Mouse (Mus musculus) liver, embryonic 11.5 days (tissue): ENCODE data around the gene S100b. TPM values are rescaled to one million over a fixed set of nuclear protein-coding genes. Genes with fewer than 3 reads are reported as not detected.

Source experiments
- ATAC-seq: fragments of 200-750 bp; cut with Nextera tagmentation; replicated peaks from 2 replicates; pipeline ENCODE4 v1.8.0; 2017; ENCODE audit warnings: moderate number of reproducible peaks, mild to moderate bottlenecking, moderate TSS enrichment, moderate library complexity; ENCODE audit not compliant: low FRiP score
- DNase-seq: peaks from one replicate; pipeline ENCODE4 v3.0.0-alpha.2; 2017; ENCODE audit warnings: low spot score
- H3K27ac ChIP-seq: fragments of 300-500 bp; sonication (generic); 2 replicates; pipeline ENCODE4 v1.5.1; 2014; ENCODE audit warnings: mild to moderate bottlenecking, low read depth, low read length, control low read depth
- H3K27me3 ChIP-seq: fragments of 300-500 bp; sonication (generic); replicated peaks from 2 replicates; pipeline ENCODE4 v1.6.1; 2014; ENCODE audit warnings: low read length, mixed read lengths; ENCODE audit not compliant: control insufficient read depth, insufficient read depth
- H3K36me3 ChIP-seq: fragments of 300-500 bp; sonication (generic); 2 replicates; pipeline ENCODE4 v1.6.1; 2014; ENCODE audit warnings: mild to moderate bottlenecking, low read length, moderate library complexity, mixed read lengths; ENCODE audit not compliant: control insufficient read depth, insufficient read depth
- H3K4me1 ChIP-seq: fragments of 300-500 bp; sonication (generic); replicated peaks from 2 replicates; pipeline ENCODE4 v1.6.1; 2014; ENCODE audit warnings: low read length, mixed read lengths; ENCODE audit not compliant: control insufficient read depth, insufficient read depth
- H3K4me2 ChIP-seq: fragments of 300-500 bp; sonication (generic); 2 replicates; pipeline ENCODE4 v1.6.1; 2014; ENCODE audit warnings: mild to moderate bottlenecking, control low read depth, moderate library complexity
- H3K4me3 ChIP-seq: fragments of 300-500 bp; sonication (generic); 2 replicates; pipeline ENCODE4 v1.5.1; 2014; ENCODE audit warnings: low read depth, low read length, control low read depth
- H3K9ac ChIP-seq: fragments of 300-500 bp; sonication (generic); 2 replicates; pipeline ENCODE4 v1.6.1; 2014; ENCODE audit warnings: low read depth, low read length, control low read depth
- H3K9me3 ChIP-seq: fragments of 300-500 bp; sonication (generic); 2 replicates; pipeline ENCODE4 v1.6.1; 2016; ENCODE audit warnings: low read length, inconsistent platforms, mixed read lengths; ENCODE audit not compliant: control insufficient read depth
- WGBS: fragments of 180-500 bp; shearing (Covaris S2); extraction: QIAGEN DNeasy Blood & Tissue Kit; methylation state at CpG from one replicate; pipeline ENCODE4 v1.1.7; 2014; 5-methylcytosine and 5-hydroxymethylcytosine counted together
- polyA plus RNA-seq: library from polyadenylated mRNA; unstranded; fragments of >200 nt; fragmentation: Nextera tagmentation; extraction: Ambion mirVana; gene quantifications from 2 replicates; pipeline ENCODE4 v1.2.1, GENCODE M21; 2014

Gene S100b
- polyA plus RNA-seq, 1 experiment from 2014 or later, result not detected

- ATAC-seq, result no peak
- no peaks in the 10 kb centered on the region for H3K27me3 ChIP-seq
- H3K9ac ChIP-seq, result no peak overlapping the region
- H3K4me3 ChIP-seq, result no peak overlapping the region
- no peaks in the 10 kb centered on the region; the same call in 1 of the 2 replicates for H3K36me3 ChIP-seq
- no peak for DNase-seq
- WGBS, result 41% methylated on average over 8 of the region's 8 CpGs
- no peak overlapping the region for H3K4me2 ChIP-seq
- no peak overlapping the region for H3K27ac ChIP-seq
- H3K4me1 ChIP-seq, result no peaks in the 10 kb centered on the region
- H3K9me3 ChIP-seq, result no peaks in the 10 kb centered on the region
Measured at GRCm38 (mm10) chr10:76271238-76271637, 17.6 kb downstream of the S100b start.

- no peak overlapping the region for H3K4me2 ChIP-seq
- H3K27me3 ChIP-seq, result no peaks in the 10 kb centered on the region
- peaks cover 3% of the 10 kb centered on the region; the same call in 1 of the 2 replicates for H3K36me3 ChIP-seq
- WGBS, result 75% methylated on average over 10 of the region's 10 CpGs
- DNase-seq (no peak), ATAC-seq (no peak)
- no peak overlapping the region for H3K4me3 ChIP-seq
- no peak overlapping the region for H3K27ac ChIP-seq
- H3K9ac ChIP-seq, result no peak overlapping the region
- H3K4me1 ChIP-seq, result no peaks in the 10 kb centered on the region
- H3K9me3 ChIP-seq, result no peaks in the 10 kb centered on the region
Measured at GRCm38 (mm10) chr10:76275256-76275655, 21.6 kb downstream of the S100b start.

- Histone ChIP-seq H3K36me3 (peaks cover 6% of the 10 kb centered on the region; the same call in 1 of the 2 replicates), H3K9me3 (no peaks in the 10 kb centered on the region), H3K4me2 (no peak overlapping the region), H3K27ac (no peak overlapping the region), H3K4me3 (no peak overlapping the region), H3K9ac (no peak overlapping the region), H3K27me3 (no peaks in the 10 kb centered on the region), H3K4me1 (no peaks in the 10 kb centered on the region)
- WGBS, result 75% methylated on average over 5 of the region's 5 CpGs
- no peak for ATAC-seq
- no peak for DNase-seq
Measured at GRCm38 (mm10) chr10:76278541-76279097, 25.0 kb downstream of the S100b start.

- Histone ChIP-seq H3K9me3 (no peaks in the 10 kb centered on the region), H3K36me3 (peaks cover 9% of the 10 kb centered on the region), H3K4me2 (no peak overlapping the region), H3K27ac (no peak overlapping the region), H3K4me1 (no peaks in the 10 kb centered on the region), H3K4me3 (no peak overlapping the region), H3K9ac (no peak overlapping the region), H3K27me3 (no peaks in the 10 kb centered on the region)
- no peak for DNase-seq
- 82% methylated on average over 11 of the region's 11 CpGs for WGBS
- no peak for ATAC-seq
Measured at GRCm38 (mm10) chr10:76288268-76288993, 34.8 kb downstream of the S100b start.

GRCm38 (mm10) chr10:76289052-76289451 lies 35.4 kb downstream of the S100b start:
- H3K27me3 ChIP-seq, result no peaks in the 10 kb centered on the region
- H3K4me2 ChIP-seq, result no peak overlapping the region
- H3K36me3 ChIP-seq, result peaks cover 9% of the 10 kb centered on the region
- H3K4me3 ChIP-seq, result no peak overlapping the region
- H3K9ac ChIP-seq, result no peak overlapping the region
- no peaks in the 10 kb centered on the region for H3K9me3 ChIP-seq
- WGBS, result 87% methylated on average over 5 of the region's 5 CpGs
- DNase-seq (no peak), ATAC-seq (no peak)
- H3K4me1 ChIP-seq, result no peaks in the 10 kb centered on the region
- no peak overlapping the region for H3K27ac ChIP-seq

- Histone ChIP-seq H3K4me3 (no peak overlapping the region), H3K4me2 (no peak overlapping the region), H3K27me3 (no peaks in the 10 kb centered on the region), H3K9ac (no peak overlapping the region), H3K9me3 (no peaks in the 10 kb centered on the region), H3K4me1 (no peaks in the 10 kb centered on the region), H3K36me3 (peaks cover 5% of the 10 kb centered on the region), H3K27ac (no peak overlapping the region)
- no peak for DNase-seq
- 67% methylated on average over 3 of the region's 3 CpGs for WGBS
- ATAC-seq, result no peak
Measured at GRCm38 (mm10) chr10:76289936-76290671, 36.5 kb downstream of the S100b start.

GRCm38 (mm10) chr10:76293222-76293621 lies 39.6 kb downstream of the S100b start:
- H3K4me2 ChIP-seq, result no peak overlapping the region
- DNase-seq (no peak), ATAC-seq (no peak)
- no peak overlapping the region for H3K9ac ChIP-seq
- H3K36me3 ChIP-seq, result peaks cover 11% of the 10 kb centered on the region
- H3K9me3 ChIP-seq, result no peaks in the 10 kb centered on the region
- no peaks in the 10 kb centered on the region for H3K27me3 ChIP-seq
- no peak overlapping the region for H3K27ac ChIP-seq
- no peak overlapping the region for H3K4me3 ChIP-seq
- 88% methylated on average over 4 of the region's 4 CpGs for WGBS
- no peaks in the 10 kb centered on the region for H3K4me1 ChIP-seq

GRCm38 (mm10) chr10:76300133-76300532 lies 46.5 kb downstream of the S100b start:
- Histone ChIP-seq H3K4me1 (no peaks in the 10 kb centered on the region), H3K4me3 (no peak overlapping the region), H3K36me3 (peaks cover 8% of the 10 kb centered on the region; the same call in 1 of the 2 replicates), H3K27me3 (no peaks in the 10 kb centered on the region), H3K9ac (no peak overlapping the region), H3K9me3 (no peaks in the 10 kb centered on the region), H3K4me2 (no peak overlapping the region), H3K27ac (no peak overlapping the region)
- DNase-seq (no peak), ATAC-seq (no peak)
- 88% methylated on average over 5 of the region's 5 CpGs for WGBS
